Mouse (Mus musculus): ENCODE results near the gene Cdk4.
"Not testable (repeated sequence)": the region's sequence is repeated elsewhere in the genome, so short reads cannot be mapped to it uniquely, and the experiment has no call there.

Cdk4 gene

DNA sequence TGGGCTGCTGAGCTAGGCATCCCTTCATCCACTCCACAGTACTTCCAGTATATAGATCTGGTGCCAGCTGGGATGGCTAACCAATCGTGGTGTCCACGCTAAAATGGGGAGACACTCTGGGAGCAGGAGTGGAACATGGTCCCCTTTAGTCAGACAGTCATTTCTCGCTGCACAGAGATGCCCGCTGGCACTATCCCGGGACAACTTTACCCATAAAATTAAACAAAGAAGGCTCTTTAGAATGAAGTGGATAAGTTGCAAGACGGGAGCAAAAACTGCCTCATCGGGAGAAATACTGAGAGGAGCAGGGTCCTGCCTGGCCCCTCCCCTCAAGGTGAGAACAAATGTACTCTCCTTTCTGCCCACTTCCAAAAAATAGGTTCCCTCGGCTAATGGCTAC is 4.6 kb upstream of the Cdk4 start:
- no peak for DNase-seq

DNA sequence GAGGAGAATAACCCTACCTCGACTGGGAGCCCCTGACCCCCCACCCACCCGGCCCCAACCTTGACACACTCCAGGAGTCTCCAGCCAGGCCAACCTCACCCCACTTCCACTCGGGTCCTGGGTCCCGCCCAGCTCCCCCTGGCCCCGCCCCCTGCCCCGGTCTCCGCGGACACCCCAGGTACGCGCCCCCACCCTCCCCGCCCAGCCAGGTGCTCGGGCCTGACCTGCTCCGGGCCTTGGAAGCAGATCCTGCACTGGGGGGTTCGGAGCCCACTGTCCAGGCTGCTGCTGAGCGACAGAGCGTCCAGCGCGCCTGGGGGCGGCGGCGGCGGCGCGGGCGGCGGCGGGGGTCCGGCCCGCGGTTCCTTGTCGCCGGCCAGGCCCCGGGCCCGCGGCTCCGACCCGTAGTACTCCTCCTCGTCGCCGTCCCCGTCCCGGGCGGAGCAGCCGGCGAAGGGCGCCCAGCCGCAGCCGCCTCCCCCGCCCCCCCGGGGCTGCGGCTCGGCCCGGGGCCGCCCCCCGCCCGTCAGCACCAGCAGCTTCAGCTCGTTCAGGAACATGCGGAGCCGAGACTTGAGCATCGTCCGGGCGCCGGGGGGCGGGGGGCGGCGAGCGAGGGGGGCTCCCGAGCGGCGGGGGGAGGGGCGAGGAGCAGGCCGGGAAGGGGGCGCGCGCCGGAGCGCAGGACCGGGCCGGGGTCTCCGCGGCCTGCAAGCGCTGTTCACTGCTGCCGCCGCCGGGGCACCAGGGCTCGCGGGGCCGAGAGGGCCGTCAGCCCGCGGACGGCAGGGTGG is 4.0 kb upstream of the Cdk4 start:
- peak; percentile 62 for DNase-seq

GRCm38 (mm10) chr10:127059968-127060916 is 3.1 kb upstream of the Cdk4 start, which contains the start of gene March9:
TSS of gene March9 (minus strand) at chr10:127060184.
- peak; percentile 84 for DNase-seq

DNA sequence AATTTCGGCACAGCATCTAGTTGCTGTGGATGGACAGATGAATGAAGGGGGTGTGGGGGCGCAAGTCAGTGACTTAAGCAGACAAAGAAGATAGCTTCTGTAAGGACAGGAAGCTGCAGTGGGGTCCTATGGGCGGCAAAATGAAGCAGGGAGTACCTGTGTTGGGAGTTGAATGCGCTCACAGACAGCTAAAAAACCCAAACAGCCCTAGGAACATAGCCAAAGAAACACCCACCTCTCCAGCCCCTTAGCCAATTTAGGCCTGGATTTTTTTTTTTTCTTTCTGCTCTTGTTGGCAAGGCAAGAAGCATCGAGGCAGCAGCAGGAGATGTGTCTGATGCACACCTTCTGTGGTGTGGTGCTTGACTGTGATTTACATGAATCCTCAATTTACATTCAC is 2.2 kb upstream of the Cdk4 start:
- DNase-seq = no peak

GRCm38 (mm10) chr10:127061513-127061912 is 1.8 kb upstream of the Cdk4 start:
- no peak for DNase-seq

- DNase-seq = not testable (repeated sequence)
These were observed 1.2 kb upstream of the Cdk4 start for GRCm38 (mm10) chr10:127062101-127062500.

DNA sequence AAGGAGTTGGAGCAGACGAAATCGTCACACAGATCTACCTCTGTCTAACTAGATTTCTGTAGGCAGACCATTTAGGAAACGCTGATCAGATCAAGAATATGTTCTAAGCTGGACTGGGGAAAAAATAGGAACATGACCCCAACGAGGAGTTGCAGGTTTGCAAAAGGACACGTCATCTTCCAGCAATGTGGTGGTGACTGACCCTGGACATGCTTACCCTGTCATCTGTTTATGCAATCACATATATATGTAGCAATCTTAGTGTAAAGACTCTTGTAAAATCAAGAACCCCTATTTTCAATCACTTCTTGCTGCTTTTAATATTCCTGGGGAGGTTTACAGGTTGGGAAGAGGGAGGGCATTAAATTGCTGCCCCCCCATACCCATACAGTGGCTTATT is 831 bp upstream of the Cdk4 start:
- no peak for DNase-seq

DNA sequence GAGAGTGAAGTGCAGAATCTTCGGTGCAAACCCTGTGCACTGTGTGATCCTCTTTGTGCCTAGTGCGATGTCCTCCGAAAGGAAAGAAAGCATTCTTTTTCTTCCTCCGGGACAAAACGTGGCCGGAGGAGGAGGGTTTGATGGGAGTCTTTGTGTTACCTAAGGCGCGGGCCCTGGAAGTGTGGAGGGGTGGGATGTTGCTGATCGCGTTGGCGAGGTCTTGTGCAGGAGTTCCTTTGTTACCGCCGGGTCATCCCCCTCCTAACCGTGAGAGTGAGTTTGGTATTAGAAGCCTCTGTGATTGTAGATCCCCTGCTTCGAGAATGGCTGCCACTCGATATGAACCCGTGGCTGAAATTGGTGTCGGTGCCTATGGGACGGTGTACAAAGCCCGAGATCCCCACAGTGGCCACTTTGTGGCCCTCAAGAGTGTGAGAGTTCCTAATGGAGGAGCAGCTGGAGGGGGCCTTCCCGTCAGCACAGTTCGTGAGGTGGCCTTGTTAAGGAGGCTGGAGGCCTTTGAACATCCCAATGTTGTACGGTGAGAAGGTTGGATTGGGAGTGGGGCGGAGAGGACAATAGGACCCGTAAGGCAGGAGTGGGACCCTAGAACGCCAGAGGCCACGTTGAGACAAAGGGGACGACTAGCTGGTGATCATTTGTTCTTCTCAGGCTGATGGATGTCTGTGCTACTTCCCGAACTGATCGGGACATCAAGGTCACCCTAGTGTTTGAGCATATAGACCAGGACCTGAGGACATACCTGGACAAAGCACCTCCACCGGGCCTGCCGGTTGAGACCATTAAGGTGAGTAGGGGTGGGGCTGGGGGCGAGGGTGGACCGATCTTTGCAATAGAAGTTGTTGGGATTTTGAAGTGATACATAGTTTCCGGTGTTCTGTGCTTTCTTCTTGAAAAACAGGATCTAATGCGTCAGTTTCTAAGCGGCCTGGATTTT is 858 bp downstream of the Cdk4 start:
- DNase-seq = no peak

- DNase-seq = no peak
These were observed 2.6 kb downstream of the Cdk4 start for GRCm38 (mm10) chr10:127065981-127066380.

GRCm38 (mm10) chr10:127066519-127067018 is 3.2 kb downstream of the Cdk4 start:
- no peak for DNase-seq

DNA sequence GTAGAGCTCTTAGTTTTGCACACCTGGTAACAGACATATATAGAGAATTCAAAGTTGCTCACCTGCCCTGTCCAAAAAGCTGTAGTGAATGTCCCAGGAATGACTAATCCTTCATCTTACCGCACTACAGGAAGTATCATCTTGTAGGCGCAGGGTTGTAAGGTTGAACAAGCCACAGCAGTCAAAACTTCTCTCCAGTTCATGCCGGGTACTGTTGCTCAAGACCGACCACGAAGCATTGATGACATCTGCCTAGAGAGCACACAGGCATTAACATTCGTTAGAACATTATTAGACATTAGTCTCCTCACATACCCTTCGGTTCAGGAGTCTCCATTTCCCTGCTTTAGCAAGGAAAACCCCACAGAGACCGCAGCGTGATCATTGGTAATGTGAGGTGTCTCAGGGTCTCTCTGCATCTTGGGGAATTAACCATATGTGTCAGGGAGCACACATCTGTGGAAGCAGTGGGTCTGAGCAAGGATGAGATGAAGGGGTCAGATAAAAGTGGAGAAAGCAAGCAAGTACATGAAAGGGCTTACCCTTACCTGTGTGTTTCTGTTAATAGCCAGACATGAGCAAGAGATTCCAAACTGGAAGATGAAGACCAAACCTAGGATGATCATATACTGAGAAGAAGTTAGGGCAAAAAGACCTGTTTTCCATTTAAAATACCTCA is 5.2 kb downstream of the Cdk4 start:
- no peak for DNase-seq

GRCm38 (mm10) chr10:127069281-127070189 is 6.2 kb downstream of the Cdk4 start:
- no peak for DNase-seq

- peak; percentile 48 for DNase-seq
These were observed 7.1 kb downstream of the Cdk4 start, which contains the start of gene Tspan31 for GRCm38 (mm10) chr10:127070190-127071121. TSS of gene Tspan31 (minus strand) at chr10:127070264.

GRCm38 (mm10) chr10:127071203-127071602 is 7.9 kb downstream of the Cdk4 start:
- DNase-seq = no peak

GRCm38 (mm10) chr10:127072270-127072669 is 8.9 kb downstream of the Cdk4 start:
- not testable (repeated sequence) for DNase-seq

DNA sequence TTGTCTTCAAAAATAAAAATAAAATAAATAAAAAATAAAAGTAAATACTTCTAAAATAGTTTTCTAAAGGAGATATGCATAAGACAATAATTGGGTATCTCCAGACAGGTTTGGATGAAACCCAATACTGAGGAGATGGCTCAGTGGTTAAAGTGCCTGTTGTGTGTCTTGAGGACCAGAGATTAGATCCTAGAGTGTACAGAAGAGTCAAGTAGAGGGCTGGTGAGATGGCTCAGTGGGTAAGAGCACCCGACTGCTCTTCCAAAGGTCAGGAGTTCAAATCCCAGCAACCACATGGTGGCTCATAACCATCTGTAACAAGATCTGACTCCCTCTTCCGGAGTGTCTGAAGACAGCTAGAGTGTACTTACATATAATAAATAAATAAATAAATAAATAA is 9.6 kb downstream of the Cdk4 start:
- DNase-seq = not testable (repeated sequence)

- no peak for DNase-seq
These were observed 10.6 kb downstream of the Cdk4 start for GRCm38 (mm10) chr10:127073981-127074380.

GRCm38 (mm10) chr10:127075080-127075479 is 11.7 kb downstream of the Cdk4 start, which contains the start of gene Agap2:
TSS of gene Agap2 (plus strand) at chr10:127075284.
- DNase-seq = peak; percentile 91

- DNase-seq = peak; percentile 35
These were observed 12.3 kb downstream of the Cdk4 start for GRCm38 (mm10) chr10:127075651-127076050.

Data from thymus, postnatal 4 days (tissue).